Mouse (Mus musculus) cerebellum, adult 2 months (tissue): ENCODE results near the gene Eif4g1. TPM values are rescaled to one million over a fixed set of nuclear protein-coding genes. Genes with fewer than 3 reads are reported as not detected.
A peak's percentile ranks its signal among the peaks of the same experiment; 100 is the strongest.

Experiments used
- DNase-seq, 2 experiments: peaks; one replicate each; pipeline ENCODE4 v3.0.0; 2021
- H3K27ac ChIP-seq: fragments of 200-500 bp; 2 replicates; pipeline ENCODE4 v1.5.1; 2012; ENCODE audit warnings: low read length, control low read depth, inconsistent platforms; ENCODE audit not compliant: insufficient read depth
- H3K27me3 ChIP-seq: fragments of 200-500 bp; 2 replicates; pipeline ENCODE4 v1.6.1; 2012; ENCODE audit warnings: inconsistent platforms, mild to moderate bottlenecking, low read length, moderate library complexity; ENCODE audit not compliant: control insufficient read depth, insufficient read depth
- H3K4me1 ChIP-seq: fragments of 200-500 bp; 2 replicates; pipeline ENCODE4 v1.6.1; 2011; ENCODE audit warnings: low read length; ENCODE audit not compliant: control insufficient read depth, insufficient read depth
- H3K4me3 ChIP-seq: fragments of 200-500 bp; replicated peaks from 2 replicates; pipeline ENCODE3; 2011; ENCODE audit warnings: mild to moderate bottlenecking, low read depth, low read length, control low read depth; ENCODE audit not compliant: insufficient read depth
- CTCF ChIP-seq: fragments of 200-500 bp; IDR thresholded peaks from 2 replicates; pipeline ENCODE4 v1.5.1; 2011; ENCODE audit warnings: low read depth, mild to moderate bottlenecking, control low read depth, low read length, moderate library complexity, borderline replicate concordance; ENCODE audit not compliant: insufficient read depth
- POLR2A ChIP-seq: fragments of 200-500 bp; IDR thresholded peaks from 2 replicates; pipeline ENCODE4 v1.6.1; 2011; ENCODE audit warnings: low read length, control low read depth, borderline replicate concordance; ENCODE audit not compliant: insufficient read depth
- WGBS: fragments of 180-500 bp; shearing (Covaris S2); methylation state at CpG from one replicate; pipeline ENCODE4 v1.1.7; 2018; 5-methylcytosine and 5-hydroxymethylcytosine counted together
- polyA plus RNA-seq: library from polyadenylated mRNA; depleted of rRNA; stranded (reverse); fragments of >200 nt; gene quantifications from 2 replicates; pipeline ENCODE4 v1.2.3, GENCODE M21; 2012

Gene Eif4g1
- polyA plus RNA-seq, 1 experiment = 184 TPM

DNA sequence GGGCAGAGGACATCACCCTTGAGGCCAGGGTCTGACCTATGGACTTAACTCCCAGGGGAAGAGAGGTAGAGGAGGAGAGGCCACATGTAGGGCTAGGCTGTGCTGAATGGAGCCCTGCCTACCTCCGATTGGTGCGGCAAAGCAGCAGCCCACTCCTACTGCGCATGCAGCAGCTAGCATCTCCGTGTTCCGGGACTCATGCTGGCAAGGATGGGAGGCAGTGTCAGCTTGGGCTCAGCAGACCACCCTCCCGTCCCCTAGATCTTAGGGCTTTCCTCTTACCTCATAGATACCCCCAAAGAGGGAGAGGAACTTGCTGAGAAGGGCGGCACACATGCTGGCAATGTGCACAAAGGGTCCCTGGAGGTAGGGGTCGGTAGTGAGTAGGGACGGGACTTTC is 44.1 kb downstream of the Eif4g1 start:
- Histone ChIP-seq H3K27me3 (no peaks in the 10 kb centered on the region), H3K4me3 (no peak overlapping the region), H3K27ac (no peak overlapping the region), H3K4me1 (peaks cover 21% of the 10 kb centered on the region)
- WGBS = 70% methylated on average over 9 of the region's 9 CpGs
- TF ChIP-seq CTCF (no peak), POLR2A (no peak)
- no peak for DNase-seq

DNA sequence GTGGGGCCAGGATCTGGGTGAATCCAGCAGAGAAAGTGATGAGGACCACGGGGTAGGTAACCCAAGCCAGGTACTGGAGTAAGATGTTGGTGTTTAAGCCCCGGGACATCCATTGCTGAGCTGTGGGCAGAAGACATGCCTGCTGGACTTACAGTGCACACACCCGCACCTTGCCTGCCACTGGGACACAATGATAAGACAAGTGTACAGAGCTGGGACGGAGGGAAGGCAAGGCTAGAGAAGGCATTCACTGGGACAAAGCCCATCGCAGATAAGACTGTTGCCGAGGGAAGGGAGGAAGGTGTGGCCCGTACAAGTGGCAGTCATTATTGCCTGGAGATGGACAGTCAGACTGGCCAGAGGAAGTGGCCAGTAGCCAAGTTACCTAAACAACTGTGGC is 44.8 kb downstream of the Eif4g1 start:
- Histone ChIP-seq H3K27ac (no peak overlapping the region), H3K4me1 (peaks cover 17% of the 10 kb centered on the region), H3K4me3 (no peak overlapping the region), H3K27me3 (no peaks in the 10 kb centered on the region)
- DNase-seq = peak in 1 of 2 experiments; percentile 22
- WGBS = 81% methylated on average over 7 of the region's 7 CpGs
- TF ChIP-seq CTCF (no peak), POLR2A (no peak)

DNA sequence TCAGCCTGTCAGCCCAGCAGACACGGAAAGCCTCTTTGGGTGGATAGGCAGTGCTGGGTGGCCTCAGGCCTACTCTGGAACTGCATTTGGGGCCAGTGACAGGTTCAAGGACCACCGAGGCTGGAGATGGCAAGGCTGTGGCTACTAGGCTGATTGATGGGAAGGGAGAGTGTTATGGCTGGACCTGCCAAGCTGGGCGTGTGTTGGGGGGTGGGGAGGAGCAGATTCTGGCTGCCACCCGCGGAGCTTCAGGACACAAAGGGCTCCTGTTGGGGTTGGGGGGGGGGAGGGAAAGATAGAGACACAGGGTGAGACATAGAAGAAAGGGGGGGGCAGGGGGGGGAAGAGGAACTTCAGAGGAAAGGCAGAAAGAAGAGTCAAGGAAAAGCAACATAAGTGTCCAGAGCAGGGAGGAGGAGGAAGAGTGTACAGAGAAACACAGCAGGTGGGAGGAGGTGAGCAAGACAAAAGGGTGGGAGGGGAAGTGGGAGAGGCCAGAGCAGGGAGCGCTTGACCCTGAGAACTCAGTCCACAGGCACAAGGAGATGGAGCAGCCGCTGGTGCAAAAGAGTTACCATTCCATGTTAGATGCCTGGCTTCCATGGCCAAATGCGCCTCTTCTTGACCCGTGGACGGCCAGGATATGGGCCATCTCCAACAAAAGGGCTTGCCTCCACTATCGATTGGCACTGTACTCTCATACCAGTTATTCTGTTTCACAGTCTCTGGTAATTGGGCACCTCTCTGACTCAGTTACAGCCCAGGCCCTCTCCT is 46.4 kb downstream of the Eif4g1 start:
- H3K4me1 ChIP-seq = peaks cover 17% of the 10 kb centered on the region
- no peak for TF ChIP-seq POLR2A
- no peak for TF ChIP-seq CTCF
- DNase-seq = peak in 1 of 2 experiments; percentile 35
- H3K27me3 ChIP-seq = no peaks in the 10 kb centered on the region
- WGBS = 30% methylated on average over 11 of the region's 11 CpGs
- H3K4me3 ChIP-seq = peak overlapping the region; percentile 85
- H3K27ac ChIP-seq = no peak overlapping the region

DNA sequence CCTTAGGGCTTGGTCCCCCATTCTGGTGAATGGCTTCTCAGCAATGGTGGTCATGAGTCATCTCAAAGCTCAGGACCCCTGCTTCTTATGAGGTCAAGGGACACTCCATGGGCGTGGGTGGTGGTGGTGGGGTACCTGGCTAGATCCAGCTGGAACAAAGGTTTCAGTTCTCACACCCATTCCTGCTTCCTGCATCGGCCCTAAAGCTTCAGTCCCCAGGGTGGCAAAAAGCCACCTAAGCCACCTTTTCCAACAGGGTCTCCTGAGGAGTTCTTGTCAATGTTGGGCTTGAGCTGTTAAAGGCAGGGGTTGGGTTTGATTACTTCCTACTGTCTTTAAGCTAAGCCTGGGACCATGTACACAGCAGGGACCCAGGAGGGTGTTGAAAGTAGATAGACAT is 47.0 kb downstream of the Eif4g1 start:
- Histone ChIP-seq H3K27me3 (no peaks in the 10 kb centered on the region), H3K27ac (no peak overlapping the region; the same call in none of the 2 replicates), H3K4me3 (peak overlapping the region; percentile 85), H3K4me1 (peaks cover 17% of the 10 kb centered on the region)
- WGBS = 52% methylated on average over 2 of the region's 2 CpGs
- TF ChIP-seq CTCF = no peak
- no peak for TF ChIP-seq POLR2A
- DNase-seq = peak in 1 of 2 experiments; percentile 33

DNA sequence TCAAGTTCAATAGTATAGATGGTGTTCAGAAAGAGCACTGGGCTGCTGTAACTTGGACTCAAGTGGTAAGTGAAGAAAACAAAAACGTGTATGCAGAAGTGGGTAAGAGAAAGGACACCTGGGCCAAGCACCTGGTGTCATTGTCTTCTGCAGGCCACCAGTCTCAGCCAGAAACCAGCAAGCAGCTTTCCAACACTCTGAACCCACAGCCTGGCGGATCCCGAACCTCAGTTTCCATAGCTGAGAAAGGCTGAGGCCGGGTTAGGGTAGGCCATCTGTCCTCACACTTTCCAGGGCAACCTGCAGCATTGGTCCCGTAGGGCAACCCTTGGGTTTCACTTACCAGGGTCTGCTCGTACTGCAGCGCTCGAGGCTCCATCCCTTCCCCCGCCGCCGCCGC is 47.5 kb downstream of the Eif4g1 start:
- WGBS = 1% methylated on average over 12 of the region's 12 CpGs
- no peak for TF ChIP-seq CTCF
- TF ChIP-seq POLR2A = no peak
- DNase-seq = peak in 1 of 2 experiments; percentile 39
- peak overlapping the region; percentile 59 for H3K27ac ChIP-seq
- peak overlapping the region; percentile 85 for H3K4me3 ChIP-seq
- H3K27me3 ChIP-seq = no peaks in the 10 kb centered on the region
- H3K4me1 ChIP-seq = peaks cover 17% of the 10 kb centered on the region

DNA sequence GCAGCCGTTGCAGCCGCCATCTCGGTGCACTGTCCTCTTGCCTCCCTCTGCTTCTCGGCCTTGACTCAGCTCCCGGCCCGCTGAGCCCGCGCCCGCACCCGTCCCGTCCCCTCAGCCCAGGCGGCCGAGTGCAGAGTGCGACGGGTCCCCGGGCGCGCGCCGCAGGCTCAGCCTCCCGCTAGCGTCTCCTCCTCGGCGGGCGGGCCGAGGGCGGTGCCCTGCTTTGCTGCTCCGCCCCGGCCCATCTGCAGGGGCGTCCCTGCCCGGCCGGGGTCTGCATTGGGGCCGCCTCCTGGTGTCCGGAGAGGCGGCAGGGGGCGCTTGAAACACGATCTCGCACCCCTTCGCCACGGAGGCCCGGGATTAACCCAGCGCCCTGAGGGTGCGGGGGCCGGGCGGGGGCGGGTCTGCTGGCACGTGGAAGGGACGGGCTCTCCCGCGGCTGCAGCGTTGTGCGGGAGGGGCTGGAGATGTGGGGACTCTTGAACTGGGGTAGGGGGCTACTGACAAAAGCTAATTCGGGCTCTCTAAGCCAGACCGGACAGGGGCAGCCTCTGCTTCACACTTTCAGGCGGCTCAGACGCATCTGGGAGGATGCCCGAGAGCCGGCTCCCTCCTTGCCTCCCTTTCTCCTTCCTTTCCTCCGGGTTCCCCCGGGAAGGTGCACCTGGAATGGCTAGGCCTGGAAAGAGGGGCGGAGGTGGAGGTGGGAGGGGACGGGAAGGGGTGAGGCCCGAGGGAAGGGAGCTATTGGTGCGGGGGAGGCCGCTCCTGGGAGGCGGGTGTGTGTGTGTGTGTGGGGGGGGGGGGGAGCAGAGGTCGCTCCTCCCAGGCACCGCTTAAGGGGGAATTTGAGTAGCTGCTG is 48.1 kb downstream of the Eif4g1 start:
- WGBS = under 1% methylated on average over 68 of the region's 68 CpGs
- H3K4me3 ChIP-seq = peak overlapping the region; percentile 85
- peak overlapping the region; percentile 65 for H3K27ac ChIP-seq
- peak; percentile 58 for TF ChIP-seq POLR2A
- TF ChIP-seq CTCF = no peak
- peak; percentile 79 to 85 for DNase-seq
- peaks cover 17% of the 10 kb centered on the region for H3K4me1 ChIP-seq
- no peaks in the 10 kb centered on the region for H3K27me3 ChIP-seq

DNA sequence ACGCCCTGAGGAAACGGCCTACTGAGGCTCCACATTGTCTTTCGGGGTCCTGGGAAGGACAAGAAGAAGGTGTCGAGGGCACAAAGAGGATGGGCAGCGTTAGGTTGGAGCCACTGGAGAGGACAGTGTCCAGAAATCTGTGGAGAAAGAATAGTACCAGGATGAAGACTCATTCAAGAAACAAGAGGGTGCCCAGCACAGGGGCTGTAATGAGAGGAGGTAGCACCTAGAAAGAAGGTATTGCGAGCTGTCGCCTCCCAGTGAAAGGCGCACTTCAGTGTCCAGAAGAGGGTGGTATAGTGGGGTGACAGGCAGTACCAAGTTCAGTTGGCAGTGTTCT is 48.7 kb downstream of the Eif4g1 start:
- 1% methylated on average over 8 of the region's 8 CpGs for WGBS
- Histone ChIP-seq H3K4me3 (peak overlapping the region; percentile 85), H3K27ac (peak overlapping the region; percentile 65), H3K27me3 (no peaks in the 10 kb centered on the region), H3K4me1 (peaks cover 17% of the 10 kb centered on the region)
- no peak for DNase-seq
- TF ChIP-seq POLR2A (no peak), CTCF (no peak)
